Mouse (Mus musculus): ENCODE results near the gene Prelid1. TPM values are rescaled to one million over a fixed set of nuclear protein-coding genes. Genes with fewer than 3 reads are reported as not detected.
A peak's percentile ranks its signal among the peaks of the same experiment; 100 is the strongest.

Gene Prelid1
- polyA plus RNA-seq, 1 experiment from 2014 or later = 518 TPM

GRCm38 (mm10) chr13:55330567-55331400, 10.5 kb downstream of the Prelid1 start:
- H3K27ac ChIP-seq (ENCODE audit: low read length) = peak overlapping the region; percentile 94
- no peaks in the 10 kb centered on the region for H3K27me3 ChIP-seq (ENCODE audit: insufficient read depth, low read length)
- H3K9me3 ChIP-seq (ENCODE audit: low read length) = no peaks in the 10 kb centered on the region
- H3K4me3 ChIP-seq (ENCODE audit: low read length) = peak overlapping the region; percentile 79
- peak overlapping the region; percentile 92 for H3K4me2 ChIP-seq (replicated peaks; ENCODE audit: low read depth, low read length)
- ATAC-seq (ENCODE audit: low FRiP score, low TSS enrichment) = no peak; the same call in 1 of the 2 replicates
- H3K9ac ChIP-seq (replicated peaks; ENCODE audit: low read length) = peak overlapping the region; percentile 85
- H3K4me1 ChIP-seq (ENCODE audit: insufficient read depth, low read length) = peaks cover 35% of the 10 kb centered on the region
- 38% methylated on average over 14 of the region's 14 CpGs for WGBS
- H3K36me3 ChIP-seq (ENCODE audit: insufficient read depth, low read length) = peaks cover 6% of the 10 kb centered on the region

GRCm38 (mm10) chr13:55332331-55332730, 12.0 kb downstream of the Prelid1 start:
- no peaks in the 10 kb centered on the region for H3K9me3 ChIP-seq (ENCODE audit: low read length)
- WGBS = 88% methylated on average over 3 of the region's 3 CpGs
- no peak overlapping the region for H3K4me2 ChIP-seq (replicated peaks; ENCODE audit: low read depth, low read length)

GRCm38 (mm10) chr13:55335701-55336100, 15.4 kb downstream of the Prelid1 start:
- H3K27me3 ChIP-seq (ENCODE audit: insufficient read depth, low read length) = no peaks in the 10 kb centered on the region
- no peak overlapping the region for H3K27ac ChIP-seq (ENCODE audit: low read length)
- H3K4me2 ChIP-seq (replicated peaks; ENCODE audit: low read depth, low read length) = no peak overlapping the region
- WGBS = 83% methylated on average over 4 of the region's 4 CpGs
- no peak overlapping the region for H3K4me3 ChIP-seq (ENCODE audit: low read length)
- H3K36me3 ChIP-seq (ENCODE audit: insufficient read depth, low read length) = no peaks in the 10 kb centered on the region
- ATAC-seq (ENCODE audit: low FRiP score, low TSS enrichment) = no peak
- H3K9me3 ChIP-seq (ENCODE audit: low read length) = no peaks in the 10 kb centered on the region
- peaks cover 6% of the 10 kb centered on the region for H3K4me1 ChIP-seq (ENCODE audit: insufficient read depth, low read length)
- H3K9ac ChIP-seq (replicated peaks; ENCODE audit: low read length) = no peak overlapping the region

More at GRCm38 (mm10) chr13:55332331-55332730, 12.0 kb downstream of the Prelid1 start:
- no peaks in the 10 kb centered on the region for H3K27me3 ChIP-seq (ENCODE audit: insufficient read depth, low read length)
- H3K4me1 ChIP-seq (ENCODE audit: insufficient read depth, low read length) = peaks cover 31% of the 10 kb centered on the region
- H3K9ac ChIP-seq (replicated peaks; ENCODE audit: low read length) = no peak overlapping the region
- no peak overlapping the region for H3K4me3 ChIP-seq (ENCODE audit: low read length)
- ATAC-seq (ENCODE audit: low FRiP score, low TSS enrichment) = no peak
- no peaks in the 10 kb centered on the region for H3K36me3 ChIP-seq (ENCODE audit: insufficient read depth, low read length)
- no peak overlapping the region for H3K27ac ChIP-seq (ENCODE audit: low read length)

- Histone ChIP-seq H3K27me3 (ENCODE audit: insufficient read depth, low read length) (no peaks in the 10 kb centered on the region), H3K4me2 (replicated peaks; ENCODE audit: low read depth, low read length) (no peak overlapping the region), H3K9me3 (ENCODE audit: low read length) (no peaks in the 10 kb centered on the region), H3K4me1 (ENCODE audit: insufficient read depth, low read length) (no peaks in the 10 kb centered on the region), H3K27ac (ENCODE audit: low read length) (0 out of 2 replicates have a peak overlapping the region, but pooled peaks have one; percentile 27), H3K36me3 (ENCODE audit: insufficient read depth, low read length) (no peaks in the 10 kb centered on the region), H3K9ac (replicated peaks; ENCODE audit: low read length) (no peak overlapping the region), H3K4me3 (ENCODE audit: low read length) (no peak overlapping the region)
- 36% methylated on average over 10 of the region's 10 CpGs for WGBS
- peak; percentile 70 for ATAC-seq (ENCODE audit: low FRiP score, low TSS enrichment)
These were observed 17.2 kb downstream of the Prelid1 start for GRCm38 (mm10) chr13:55337341-55337975.

- ATAC-seq (ENCODE audit: low FRiP score, low TSS enrichment) = no peak
- no peak overlapping the region for H3K4me2 ChIP-seq (replicated peaks; ENCODE audit: low read depth, low read length)
- H3K36me3 ChIP-seq (ENCODE audit: insufficient read depth, low read length) = no peaks in the 10 kb centered on the region
- WGBS = 62% methylated on average over 12 of the region's 12 CpGs
- no peak overlapping the region for H3K4me3 ChIP-seq (ENCODE audit: low read length)
- H3K9me3 ChIP-seq (ENCODE audit: low read length) = no peaks in the 10 kb centered on the region
- H3K27ac ChIP-seq (ENCODE audit: low read length) = no peak overlapping the region
- no peak overlapping the region for H3K9ac ChIP-seq (replicated peaks; ENCODE audit: low read length)
- no peaks in the 10 kb centered on the region for H3K4me1 ChIP-seq (ENCODE audit: insufficient read depth, low read length)
- no peaks in the 10 kb centered on the region for H3K27me3 ChIP-seq (ENCODE audit: insufficient read depth, low read length)
These were observed 18.1 kb downstream of the Prelid1 start for GRCm38 (mm10) chr13:55338131-55339054.

GRCm38 (mm10) chr13:55339259-55339658, 19.0 kb downstream of the Prelid1 start:
- Histone ChIP-seq H3K4me1 (ENCODE audit: insufficient read depth, low read length) (no peaks in the 10 kb centered on the region), H3K4me3 (ENCODE audit: low read length) (no peak overlapping the region), H3K9ac (replicated peaks; ENCODE audit: low read length) (no peak overlapping the region), H3K36me3 (ENCODE audit: insufficient read depth, low read length) (peaks cover 8% of the 10 kb centered on the region; the same call in 1 of the 2 replicates), H3K4me2 (replicated peaks; ENCODE audit: low read depth, low read length) (no peak overlapping the region), H3K9me3 (ENCODE audit: low read length) (no peaks in the 10 kb centered on the region), H3K27ac (ENCODE audit: low read length) (no peak overlapping the region), H3K27me3 (ENCODE audit: insufficient read depth, low read length) (no peaks in the 10 kb centered on the region)
- WGBS = 35% methylated on average over 2 of the region's 2 CpGs
- ATAC-seq (ENCODE audit: low FRiP score, low TSS enrichment) = no peak

- H3K9me3 ChIP-seq (ENCODE audit: low read length) = no peaks in the 10 kb centered on the region
- no peak overlapping the region for H3K4me3 ChIP-seq (ENCODE audit: low read length)
- WGBS = 48% methylated on average over 11 of the region's 11 CpGs
- no peaks in the 10 kb centered on the region for H3K27me3 ChIP-seq (ENCODE audit: insufficient read depth, low read length)
- no peaks in the 10 kb centered on the region for H3K4me1 ChIP-seq (ENCODE audit: insufficient read depth, low read length)
- no peak overlapping the region for H3K4me2 ChIP-seq (replicated peaks; ENCODE audit: low read depth, low read length)
- no peak for ATAC-seq (ENCODE audit: low FRiP score, low TSS enrichment)
- H3K36me3 ChIP-seq (ENCODE audit: insufficient read depth, low read length) = peaks cover 39% of the 10 kb centered on the region
- H3K27ac ChIP-seq (ENCODE audit: low read length) = no peak overlapping the region
- no peak overlapping the region for H3K9ac ChIP-seq (replicated peaks; ENCODE audit: low read length)
These were observed 22.2 kb downstream of the Prelid1 start for GRCm38 (mm10) chr13:55342469-55342868.

GRCm38 (mm10) chr13:55344286-55344685, 24.0 kb downstream of the Prelid1 start:
- no peaks in the 10 kb centered on the region for H3K4me1 ChIP-seq (ENCODE audit: insufficient read depth, low read length)
- H3K9ac ChIP-seq (replicated peaks; ENCODE audit: low read length) = no peak overlapping the region
- H3K27ac ChIP-seq (ENCODE audit: low read length) = no peak overlapping the region
- H3K4me3 ChIP-seq (ENCODE audit: low read length) = no peak overlapping the region
- no peaks in the 10 kb centered on the region for H3K27me3 ChIP-seq (ENCODE audit: insufficient read depth, low read length)
- 89% methylated on average over 7 of the region's 7 CpGs for WGBS
- ATAC-seq (ENCODE audit: low FRiP score, low TSS enrichment) = no peak
- no peak overlapping the region for H3K4me2 ChIP-seq (replicated peaks; ENCODE audit: low read depth, low read length)
- no peaks in the 10 kb centered on the region for H3K9me3 ChIP-seq (ENCODE audit: low read length)
- H3K36me3 ChIP-seq (ENCODE audit: insufficient read depth, low read length) = peaks cover 55% of the 10 kb centered on the region

GRCm38 (mm10) chr13:55346745-55347144, 26.4 kb downstream of the Prelid1 start:
- H3K27me3 ChIP-seq (ENCODE audit: insufficient read depth, low read length) = no peaks in the 10 kb centered on the region
- no peaks in the 10 kb centered on the region for H3K4me1 ChIP-seq (ENCODE audit: insufficient read depth, low read length)
- H3K36me3 ChIP-seq (ENCODE audit: insufficient read depth, low read length) = peaks cover 74% of the 10 kb centered on the region
- H3K4me3 ChIP-seq (ENCODE audit: low read length) = no peak overlapping the region
- no peaks in the 10 kb centered on the region for H3K9me3 ChIP-seq (ENCODE audit: low read length)
- H3K4me2 ChIP-seq (replicated peaks; ENCODE audit: low read depth, low read length) = no peak overlapping the region
- no peak overlapping the region for H3K9ac ChIP-seq (replicated peaks; ENCODE audit: low read length)
- no peak overlapping the region for H3K27ac ChIP-seq (ENCODE audit: low read length)
- WGBS = 81% methylated on average over 11 of the region's 11 CpGs
- ATAC-seq (ENCODE audit: low FRiP score, low TSS enrichment) = peak; percentile 53

All from kidney, embryonic 16.5 days (tissue).